Mouse (Mus musculus): ENCODE data around the gene Ccdc89. TPM values are rescaled to one million over a fixed set of nuclear protein-coding genes. Genes with fewer than 3 reads are reported as not detected.

Gene Ccdc89
- total and polyA plus RNA-seq, 3 experiments = not detected

- no peak for DNase-seq (ENCODE audit: low read depth, low spot score)
- no peaks in the 10 kb centered on the region for H3K27me3 ChIP-seq (ENCODE audit: control insufficient read depth in 1 of 2, insufficient read depth in 2 of 2, low read length in 2 of 2)
- no peak overlapping the region for H3K4me3 ChIP-seq (ENCODE audit: control insufficient read depth in 1 of 2, insufficient read depth in 1 of 2, low read depth in 2 of 2, low read length in 2 of 2)
- TF ChIP-seq NRF1 (IDR thresholded peaks at IDR 0.05; ENCODE audit: insufficient read depth, low read depth, low read length, poor library complexity, severe bottlenecking) = no peak
- no peak for TF ChIP-seq POLR2AphosphoS2 (IDR thresholded peaks at IDR 0.05; ENCODE audit: low read length)
- TF ChIP-seq GABPA (IDR thresholded peaks at IDR 0.05; ENCODE audit: low read depth, low read length) = no peak
- TF ChIP-seq TBP (IDR thresholded peaks at IDR 0.05; ENCODE audit: low read depth, low read length) = no peak
- no peak for TF ChIP-seq SIN3A (IDR thresholded peaks at IDR 0.05; ENCODE audit: low read length)
- TF ChIP-seq POLR2A (IDR thresholded peaks at IDR 0.05; ENCODE audit: control insufficient read depth in 1 of 2, insufficient read depth in 1 of 2, low read depth in 1 of 2, low read length in 2 of 2, poor library complexity in 1 of 2) = no peak
- TF ChIP-seq ZKSCAN1 (IDR thresholded peaks at IDR 0.05; ENCODE audit: low read depth, low read length) = no peak
- TF ChIP-seq MYC (IDR thresholded peaks at IDR 0.05; ENCODE audit: low read depth, low read length) = no peak
- no peak for TF ChIP-seq UBTF (IDR thresholded peaks at IDR 0.05; ENCODE audit: borderline replicate concordance, insufficient read depth, low read depth, low read length)
- TF ChIP-seq SMC3 (IDR thresholded peaks at IDR 0.05; ENCODE audit: low read depth, low read length) = no peak
- no peak for TF ChIP-seq ZMIZ1 (IDR thresholded peaks at IDR 0.05; ENCODE audit: low read depth, low read length)
- TF ChIP-seq KAT2A (conservative IDR thresholded peaks at IDR 0.05; ENCODE audit: low read depth, low read length) = no peak
- no peak overlapping the region for H3K9ac ChIP-seq (ENCODE audit: control insufficient read depth, low read depth, low read length, poor library complexity, severe bottlenecking)
- H3K36me3 ChIP-seq (ENCODE audit: control insufficient read depth in 1 of 2, insufficient read depth in 2 of 2, low read length in 2 of 2) = peaks cover 0 to 8% of the 10 kb centered on the region in 2 experiments; a peak in 2 of 4 replicates
- peaks cover 3% of the 10 kb centered on the region; the same call in 1 of the 2 replicates for H3K79me2 ChIP-seq (ENCODE audit: control insufficient read depth, insufficient read depth, low read length, poor library complexity)
- H3K27ac ChIP-seq (ENCODE audit: control insufficient read depth, low read depth, low read length) = no peak overlapping the region
- H3K9me3 ChIP-seq (replicated peaks; ENCODE audit: insufficient read depth, low read length) = no peaks in the 10 kb centered on the region
- H3K4me1 ChIP-seq (ENCODE audit: control insufficient read depth in 1 of 2, insufficient read depth in 2 of 2, low read length in 2 of 2) = peaks cover 2 to 3% of the 10 kb centered on the region in 2 experiments; a peak in 3 of 4 replicates
Measured at GRCm38 (mm10) chr7:90460930-90461329, 34.6 kb downstream of the Ccdc89 start.

GRCm38 (mm10) chr7:90461441-90461840 is 35.1 kb downstream of the Ccdc89 start:
- Histone ChIP-seq H3K9me3 (replicated peaks; ENCODE audit: insufficient read depth, low read length) (no peaks in the 10 kb centered on the region), H3K9ac (ENCODE audit: control insufficient read depth, low read depth, low read length, poor library complexity, severe bottlenecking) (no peak overlapping the region), H3K4me3 (ENCODE audit: control insufficient read depth in 1 of 2, insufficient read depth in 1 of 2, low read depth in 2 of 2, low read length in 2 of 2) (no peak overlapping the region), H3K27me3 (ENCODE audit: control insufficient read depth in 1 of 2, insufficient read depth in 2 of 2, low read length in 2 of 2) (no peaks in the 10 kb centered on the region), H3K27ac (ENCODE audit: control insufficient read depth, low read depth, low read length) (no peak overlapping the region), H3K79me2 (ENCODE audit: control insufficient read depth, insufficient read depth, low read length, poor library complexity) (peaks cover 3% of the 10 kb centered on the region; the same call in 1 of the 2 replicates), H3K4me1 (ENCODE audit: control insufficient read depth in 1 of 2, insufficient read depth in 2 of 2, low read length in 2 of 2) (peaks cover 2 to 3% of the 10 kb centered on the region in 2 experiments; a peak in 3 of 4 replicates), H3K36me3 (ENCODE audit: control insufficient read depth in 1 of 2, insufficient read depth in 2 of 2, low read length in 2 of 2) (peaks cover 0 to 5% of the 10 kb centered on the region in 2 experiments; a peak in 2 of 4 replicates)
- no peak for DNase-seq (ENCODE audit: low read depth, low spot score)
- TF ChIP-seq GABPA (IDR thresholded peaks at IDR 0.05; ENCODE audit: low read depth, low read length) = no peak
- TF ChIP-seq MEF2A (IDR thresholded peaks at IDR 0.05; ENCODE audit: extremely low read depth, insufficient replicate concordance, low read depth, low read length, poor library complexity, severe bottlenecking) = no peak
- TF ChIP-seq POLR2AphosphoS2 (IDR thresholded peaks at IDR 0.05; ENCODE audit: low read length) = no peak
- TF ChIP-seq RAD21 (IDR thresholded peaks at IDR 0.05; ENCODE audit: low read depth, low read length) = no peak
- TF ChIP-seq USF1 (IDR thresholded peaks at IDR 0.05; ENCODE audit: low read depth, low read length) = no peak
- no peak for TF ChIP-seq GATA1 (IDR thresholded peaks at IDR 0.05; ENCODE audit: low read depth, low read length)
- TF ChIP-seq RCOR1 (IDR thresholded peaks at IDR 0.05; ENCODE audit: low read depth, low read length) = no peak
- TF ChIP-seq MXI1 (IDR thresholded peaks at IDR 0.05; ENCODE audit: low read depth, low read length) = no peak
- TF ChIP-seq ZKSCAN1 (IDR thresholded peaks at IDR 0.05; ENCODE audit: low read depth, low read length) = no peak
- no peak for TF ChIP-seq KAT2A (conservative IDR thresholded peaks at IDR 0.05; ENCODE audit: low read depth, low read length)
- TF ChIP-seq SIN3A (IDR thresholded peaks at IDR 0.05; ENCODE audit: low read length) = no peak
- TF ChIP-seq MAZ (IDR thresholded peaks at IDR 0.05; ENCODE audit: low read depth, low read length) = no peak
